Mouse (Mus musculus) neural tube, embryonic 12.5 days (tissue): ENCODE measurements around the gene Cd22. TPM values are rescaled to one million over a fixed set of nuclear protein-coding genes. Genes with fewer than 3 reads are reported as not detected.

Experiments used
- ATAC-seq: fragments of 200-750 bp; cut with Nextera tagmentation; 2 replicates; pipeline ENCODE4 v1.8.0; 2017; ENCODE audit warnings: low read depth, mild to moderate bottlenecking, moderate TSS enrichment, moderate library complexity; ENCODE audit not compliant: low FRiP score
- H3K27ac ChIP-seq: fragments of 300-500 bp; sonication (generic); 2 replicates; pipeline ENCODE4 v1.5.1; 2016
- H3K27me3 ChIP-seq: fragments of 300-500 bp; sonication (generic); replicated peaks from 2 replicates; pipeline ENCODE4 v1.6.1; 2016; ENCODE audit warnings: mild to moderate bottlenecking
- H3K36me3 ChIP-seq: fragments of 300-500 bp; sonication (generic); 2 replicates; pipeline ENCODE4 v1.6.1; 2016; ENCODE audit warnings: mild to moderate bottlenecking
- H3K4me1 ChIP-seq: fragments of 300-500 bp; sonication (generic); 2 replicates; pipeline ENCODE4 v1.6.1; 2016
- H3K4me2 ChIP-seq: fragments of 300-500 bp; sonication (generic); replicated peaks from 2 replicates; pipeline ENCODE4 v1.6.1; 2016; ENCODE audit warnings: mild to moderate bottlenecking
- H3K4me3 ChIP-seq: fragments of 300-500 bp; sonication (generic); 2 replicates; pipeline ENCODE4 v1.5.1; 2016
- H3K9ac ChIP-seq: fragments of 300-500 bp; sonication (generic); 2 replicates; pipeline ENCODE4 v1.6.1; 2016; ENCODE audit warnings: mild to moderate bottlenecking
- H3K9me3 ChIP-seq: fragments of 300-500 bp; sonication (generic); 2 replicates; pipeline ENCODE4 v1.6.1; 2016; ENCODE audit warnings: mild to moderate bottlenecking
- WGBS: fragments of 180-500 bp; shearing (Covaris S2); methylation state at CpG from one replicate; pipeline ENCODE4 v1.1.7; 2016; 5-methylcytosine and 5-hydroxymethylcytosine counted together
- polyA plus RNA-seq: library from polyadenylated mRNA; unstranded; fragments of >200 nt; fragmentation: Nextera tagmentation; extraction: Ambion mirVana; gene quantifications from 2 replicates; pipeline ENCODE4 v1.2.1, GENCODE M21; 2016

The Cd22 gene
- polyA plus RNA-seq, 1 experiment from 2014 or later: not detected

GRCm38 (mm10) chr7:30892515-30892914 lies 12.4 kb upstream of the Cd22 start:
- H3K36me3 ChIP-seq: no peaks in the 10 kb centered on the region
- no peak overlapping the region for H3K9ac ChIP-seq
- no peak overlapping the region for H3K27ac ChIP-seq
- H3K4me2 ChIP-seq: no peak overlapping the region
- no peaks in the 10 kb centered on the region for H3K27me3 ChIP-seq
- H3K4me3 ChIP-seq: no peak overlapping the region
- WGBS: 62% methylated on average over 3 of the region's 3 CpGs
- no peaks in the 10 kb centered on the region for H3K4me1 ChIP-seq
- no peaks in the 10 kb centered on the region for H3K9me3 ChIP-seq
- no peak for ATAC-seq

DNA sequence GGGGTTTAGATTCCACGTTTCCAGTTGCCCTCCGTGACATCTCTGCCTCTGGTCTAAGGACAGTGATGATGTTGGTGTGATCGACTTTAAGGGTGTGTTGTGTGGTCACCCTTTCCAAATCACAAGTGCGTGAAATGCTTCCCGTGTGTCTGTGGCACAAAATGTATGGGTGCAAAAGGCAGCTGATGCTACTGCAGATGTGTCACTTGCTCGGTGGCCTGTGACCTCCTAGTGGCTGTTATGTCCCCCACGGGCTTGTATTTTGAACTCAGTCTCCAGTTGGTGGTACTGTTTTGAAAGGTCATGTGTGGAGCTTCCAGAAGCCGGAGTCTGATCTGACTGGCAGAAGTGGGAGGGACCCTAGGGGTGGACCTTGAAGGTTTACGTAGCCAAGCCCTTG lies 11.6 kb upstream of the Cd22 start:
- Histone ChIP-seq H3K27ac (no peak overlapping the region), H3K4me3 (no peak overlapping the region), H3K4me2 (no peak overlapping the region), H3K27me3 (no peaks in the 10 kb centered on the region), H3K9ac (no peak overlapping the region), H3K9me3 (no peaks in the 10 kb centered on the region), H3K4me1 (no peaks in the 10 kb centered on the region), H3K36me3 (no peaks in the 10 kb centered on the region)
- WGBS: 79% methylated on average over 9 of the region's 9 CpGs
- no peak for ATAC-seq

DNA sequence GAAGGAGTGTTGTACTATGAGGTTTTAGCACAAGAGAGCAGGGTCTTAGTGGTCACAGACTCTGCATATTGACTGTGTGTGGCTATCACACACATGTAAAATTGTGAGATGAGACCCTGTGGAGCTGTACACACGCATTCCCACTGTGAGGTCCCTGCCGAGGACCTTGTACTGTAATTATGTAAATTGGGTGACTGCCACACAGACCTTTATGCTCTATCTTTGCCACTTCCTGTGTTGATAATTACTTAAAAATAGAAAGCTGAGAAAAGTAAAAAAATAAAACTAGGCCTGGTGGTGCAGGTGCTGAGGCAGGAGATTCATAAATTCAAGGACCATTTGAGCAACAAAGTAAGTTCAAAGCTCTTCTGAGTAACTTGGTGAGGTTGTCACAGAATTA lies 10.5 kb upstream of the Cd22 start:
- WGBS: 77% methylated on average over 2 of the region's 2 CpGs
- Histone ChIP-seq H3K27ac (no peak overlapping the region), H3K9ac (no peak overlapping the region), H3K27me3 (no peaks in the 10 kb centered on the region), H3K4me2 (no peak overlapping the region), H3K9me3 (no peaks in the 10 kb centered on the region), H3K36me3 (no peaks in the 10 kb centered on the region), H3K4me1 (no peaks in the 10 kb centered on the region), H3K4me3 (no peak overlapping the region)
- ATAC-seq: no peak

- no peaks in the 10 kb centered on the region for H3K27me3 ChIP-seq
- H3K4me3 ChIP-seq: no peak overlapping the region
- no peak overlapping the region for H3K9ac ChIP-seq
- H3K27ac ChIP-seq: no peak overlapping the region
- no peaks in the 10 kb centered on the region for H3K9me3 ChIP-seq
- H3K36me3 ChIP-seq: no peaks in the 10 kb centered on the region
- ATAC-seq: no peak
- no peaks in the 10 kb centered on the region for H3K4me1 ChIP-seq
- 86% methylated on average over 7 of the region's 7 CpGs for WGBS
- H3K4me2 ChIP-seq: no peak overlapping the region
Observed at GRCm38 (mm10) chr7:30888786-30889185, 8.6 kb upstream of the Cd22 start.

DNA sequence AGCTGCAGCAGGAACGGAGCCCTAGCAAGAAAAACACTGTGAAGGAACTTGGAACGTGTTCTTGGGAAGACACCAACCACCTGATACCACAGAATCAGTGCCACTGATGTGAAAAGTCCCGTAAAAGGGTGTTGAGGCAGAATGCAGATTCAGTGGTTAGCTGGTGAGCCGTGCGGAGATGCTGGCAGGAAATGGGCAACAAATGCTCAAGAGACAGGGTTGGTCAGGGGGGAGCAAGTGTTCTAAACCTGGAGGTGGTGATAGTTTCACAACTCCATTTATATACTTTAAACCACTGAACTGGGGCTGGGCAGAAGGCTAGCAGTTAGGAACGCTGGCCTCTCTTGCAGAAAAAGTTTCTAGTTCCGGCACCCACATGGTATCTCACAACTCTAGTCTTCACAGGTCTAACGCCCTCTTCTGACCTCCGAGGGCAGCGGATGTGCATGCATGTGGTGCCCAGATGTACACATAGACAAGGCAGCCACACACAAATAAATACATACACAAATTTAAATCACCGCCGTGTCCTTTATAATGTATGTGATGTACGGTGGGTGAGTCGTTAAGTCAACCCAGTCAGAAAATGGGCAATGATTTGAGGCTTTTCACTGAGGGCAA lies 7.5 kb upstream of the Cd22 start:
- Histone ChIP-seq H3K9me3 (no peaks in the 10 kb centered on the region), H3K4me2 (no peak overlapping the region), H3K4me1 (no peaks in the 10 kb centered on the region), H3K9ac (no peak overlapping the region), H3K4me3 (no peak overlapping the region), H3K27me3 (no peaks in the 10 kb centered on the region), H3K36me3 (no peaks in the 10 kb centered on the region), H3K27ac (no peak overlapping the region)
- WGBS: 83% methylated on average over 14 of the region's 14 CpGs
- no peak for ATAC-seq

GRCm38 (mm10) chr7:30886852-30887251 lies 6.7 kb upstream of the Cd22 start:
- Histone ChIP-seq H3K4me2 (no peak overlapping the region), H3K4me3 (no peak overlapping the region), H3K36me3 (no peaks in the 10 kb centered on the region), H3K27me3 (no peaks in the 10 kb centered on the region), H3K9me3 (no peaks in the 10 kb centered on the region), H3K9ac (no peak overlapping the region), H3K4me1 (no peaks in the 10 kb centered on the region), H3K27ac (no peak overlapping the region)
- no peak for ATAC-seq
- 75% methylated on average over 4 of the region's 4 CpGs for WGBS

DNA sequence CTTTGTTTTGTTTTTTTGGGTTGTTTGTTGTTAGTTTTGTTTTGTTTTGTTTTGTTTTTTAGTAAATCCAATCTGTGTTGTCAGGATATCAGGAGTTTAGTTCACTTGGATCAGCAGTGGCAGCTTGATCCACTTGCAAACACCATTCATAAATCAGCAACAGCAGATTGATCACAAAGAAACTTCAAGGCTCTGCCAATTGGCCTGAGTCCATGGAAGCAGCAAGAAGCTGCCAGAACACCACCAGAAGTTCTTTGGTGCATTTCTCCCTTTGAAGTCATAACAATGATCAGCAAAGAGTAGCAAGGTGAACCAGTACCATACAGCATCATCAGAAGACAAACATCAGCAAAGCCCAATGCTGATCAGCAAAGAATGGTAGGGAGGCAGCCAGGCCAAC lies 3.9 kb upstream of the Cd22 start:
- Histone ChIP-seq H3K4me1 (no peaks in the 10 kb centered on the region), H3K36me3 (no peaks in the 10 kb centered on the region), H3K9me3 (no peaks in the 10 kb centered on the region), H3K4me2 (no peak overlapping the region), H3K4me3 (no peak overlapping the region), H3K9ac (no peak overlapping the region), H3K27ac (no peak overlapping the region), H3K27me3 (no peaks in the 10 kb centered on the region)
- no peak for ATAC-seq

DNA sequence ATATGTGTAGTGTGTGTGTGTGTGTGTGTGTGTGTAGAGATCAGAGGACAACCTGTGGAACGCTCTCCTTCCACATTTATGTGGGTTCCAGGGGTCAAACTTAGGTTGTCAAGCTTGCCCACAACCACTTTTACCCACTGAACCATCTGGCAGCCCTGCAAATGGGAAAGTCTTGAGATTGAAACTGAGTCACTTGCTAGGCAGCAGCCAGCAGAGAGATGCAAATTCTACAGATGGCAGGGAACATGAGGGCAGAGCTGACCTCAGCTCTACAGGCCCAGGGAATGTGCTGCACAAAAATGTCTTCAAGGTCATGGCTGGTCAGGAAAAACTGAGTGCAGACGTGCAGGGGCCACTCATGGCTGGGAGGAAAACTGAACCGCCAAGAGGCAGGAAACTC lies 1.2 kb upstream of the Cd22 start:
- no peak overlapping the region for H3K4me2 ChIP-seq
- no peak overlapping the region for H3K9ac ChIP-seq
- no peaks in the 10 kb centered on the region for H3K9me3 ChIP-seq
- H3K4me3 ChIP-seq: no peak overlapping the region
- H3K27me3 ChIP-seq: no peaks in the 10 kb centered on the region
- H3K27ac ChIP-seq: no peak overlapping the region
- no peak for ATAC-seq
- 84% methylated on average over 3 of the region's 3 CpGs for WGBS
- H3K4me1 ChIP-seq: no peaks in the 10 kb centered on the region
- no peaks in the 10 kb centered on the region for H3K36me3 ChIP-seq

GRCm38 (mm10) chr7:30878950-30879349 lies 1.2 kb downstream of the Cd22 start:
- H3K27ac ChIP-seq: no peak overlapping the region
- H3K4me3 ChIP-seq: no peak overlapping the region
- H3K9ac ChIP-seq: no peak overlapping the region
- H3K9me3 ChIP-seq: no peaks in the 10 kb centered on the region
- ATAC-seq: no peak
- no peak overlapping the region for H3K4me2 ChIP-seq
- no peaks in the 10 kb centered on the region for H3K4me1 ChIP-seq
- 83% methylated on average over 6 of the region's 6 CpGs for WGBS
- no peaks in the 10 kb centered on the region; the same call in 1 of the 2 replicates for H3K27me3 ChIP-seq
- no peaks in the 10 kb centered on the region for H3K36me3 ChIP-seq

DNA sequence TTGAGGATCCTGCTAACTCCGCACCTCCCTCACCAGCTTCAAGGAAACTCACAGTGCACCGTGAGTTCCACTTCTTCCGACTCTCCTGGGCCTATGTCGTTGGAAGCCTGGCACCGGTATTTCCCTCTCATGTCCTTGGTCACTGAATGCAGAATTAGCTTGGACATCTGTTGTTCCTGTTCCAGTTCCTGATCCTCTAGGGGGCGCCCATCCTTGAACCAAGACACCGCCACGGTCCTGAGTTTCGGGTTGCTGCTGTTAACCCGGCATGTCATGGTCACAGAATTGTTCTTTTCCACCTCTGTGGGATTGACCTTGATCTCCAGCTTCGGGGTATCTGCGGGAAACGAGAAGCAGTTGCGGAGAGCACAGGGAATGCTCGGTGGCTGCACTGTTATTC lies 7.1 kb downstream of the Cd22 start:
- 26% methylated on average over 15 of the region's 15 CpGs for WGBS
- peaks cover 3% of the 10 kb centered on the region; the same call in 1 of the 2 replicates for H3K4me1 ChIP-seq
- H3K9me3 ChIP-seq: no peaks in the 10 kb centered on the region
- no peak for ATAC-seq
- no peak overlapping the region for H3K27ac ChIP-seq
- H3K4me2 ChIP-seq: peak overlapping the region; percentile 31; the same call in 1 of the 2 replicates
- H3K4me3 ChIP-seq: no peak overlapping the region
- H3K36me3 ChIP-seq: no peaks in the 10 kb centered on the region
- no peak overlapping the region for H3K9ac ChIP-seq
- H3K27me3 ChIP-seq: no peaks in the 10 kb centered on the region; the same call in 1 of the 2 replicates

DNA sequence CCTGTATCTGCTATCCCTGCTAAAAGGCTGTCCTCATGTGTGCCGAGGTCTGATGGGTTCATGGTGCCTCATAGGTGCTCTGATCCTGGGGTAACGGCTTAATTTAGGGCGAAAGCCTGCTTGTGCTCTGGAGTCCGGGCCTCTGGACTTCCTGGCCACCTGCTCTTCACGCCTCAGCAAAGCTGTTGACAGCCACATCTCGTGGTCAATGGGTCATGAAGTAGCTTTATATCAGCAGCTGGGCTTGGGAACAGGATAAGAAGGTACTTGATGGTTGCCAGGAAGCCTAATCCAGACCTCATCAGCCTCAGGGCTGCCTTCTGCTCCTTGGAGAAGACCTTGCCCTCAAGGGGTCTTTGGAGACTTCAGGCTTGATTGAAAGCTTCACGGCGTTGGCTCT lies 16.8 kb downstream of the Cd22 start:
- WGBS: 79% methylated on average over 8 of the region's 8 CpGs
- H3K27me3 ChIP-seq: no peaks in the 10 kb centered on the region
- H3K4me2 ChIP-seq: no peak overlapping the region
- no peak overlapping the region for H3K9ac ChIP-seq
- no peak overlapping the region for H3K27ac ChIP-seq
- no peaks in the 10 kb centered on the region for H3K9me3 ChIP-seq
- H3K4me1 ChIP-seq: no peaks in the 10 kb centered on the region
- no peak overlapping the region for H3K4me3 ChIP-seq
- H3K36me3 ChIP-seq: no peaks in the 10 kb centered on the region
- ATAC-seq: no peak

DNA sequence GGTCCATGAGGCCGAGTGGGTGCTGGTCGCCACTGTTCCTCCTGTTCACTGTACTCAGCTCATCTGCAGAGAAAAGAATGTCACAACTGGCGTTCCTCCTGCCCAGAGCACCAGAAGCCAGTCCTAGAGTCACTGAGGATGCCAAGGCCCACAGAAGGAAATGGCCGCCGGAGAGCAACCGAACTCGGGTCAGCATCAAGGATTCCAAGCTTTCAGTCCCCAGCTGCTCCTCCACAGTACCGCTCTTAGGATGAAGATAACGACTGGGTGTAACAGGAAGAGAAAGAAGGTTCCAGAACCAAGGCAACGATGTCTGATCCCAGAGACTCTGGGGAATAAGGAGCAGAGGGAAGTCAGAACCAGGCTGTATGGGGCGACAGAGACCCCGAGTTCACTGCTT lies 18.7 kb downstream of the Cd22 start, which contains the start of gene Ffar1:
Gene Ffar1, minus strand, starts transcription at position 101 of the 400 bp plus-strand sequence.
- H3K36me3 ChIP-seq: no peaks in the 10 kb centered on the region
- WGBS: 89% methylated on average over 12 of the region's 12 CpGs
- H3K4me3 ChIP-seq: no peak within 1 kb of the TSS
- H3K27ac ChIP-seq: no peak within 1 kb of the TSS
- H3K4me2 ChIP-seq: 0 out of 2 replicates have a peak within 1 kb of the TSS, but pooled peaks have one; percentile 55
- H3K9me3 ChIP-seq: no peaks in the 10 kb centered on the region
- no peaks in the 10 kb centered on the region for H3K4me1 ChIP-seq
- ATAC-seq: no peak
- H3K27me3 ChIP-seq: no peaks in the 10 kb centered on the region
- peak within 1 kb of the TSS; percentile 6; the same call in 1 of the 2 replicates for H3K9ac ChIP-seq
